Mouse (Mus musculus): ENCODE measurements at regions not wholly inside any gene's neighbourhood (a gene's known extent, or its start where the extent isn't known, plus 50 kb on each side); places are given as distances from the start of the nearest gene placed in this dataset.

GRCm38 (mm10) chr11:38886466-38886865, 1650.7 kb upstream of the Tenm2 start:
- no peak for DNase-seq
- intact Hi-C loops (cut with DNase I): no loop called here

- intact Hi-C loops (cut with DNase I): no loop called here
- DNase-seq: peak; percentile 3
These were observed 1626.0 kb upstream of the Tenm2 start for GRCm38 (mm10) chr11:38861622-38862345.

- no peak for DNase-seq
- intact Hi-C loops (cut with DNase I): no loop called here
These were observed 1620.9 kb upstream of the Tenm2 start for GRCm38 (mm10) chr11:38856645-38857044.

- intact Hi-C loops (cut with DNase I): no loop called here
- no peak for DNase-seq
These were observed 1593.4 kb upstream of the Tenm2 start for GRCm38 (mm10) chr11:38829148-38829547.

- intact Hi-C loops (cut with DNase I): no loop called here
- DNase-seq: no peak
These were observed 1592.6 kb upstream of the Tenm2 start for GRCm38 (mm10) chr11:38828375-38828774.

- no peak for DNase-seq
- intact Hi-C loops (cut with DNase I): no loop called here
These were observed 1589.5 kb upstream of the Tenm2 start for GRCm38 (mm10) chr11:38825172-38825753.

GRCm38 (mm10) chr11:38818141-38818540, 1582.4 kb upstream of the Tenm2 start:
- intact Hi-C loops (cut with DNase I): no loop called here
- no peak for DNase-seq

- no peak for DNase-seq
- intact Hi-C loops (cut with DNase I): no loop called here
These were observed 1547.8 kb upstream of the Tenm2 start for GRCm38 (mm10) chr11:38783548-38783947.

- no peak for DNase-seq
- intact Hi-C loops (cut with DNase I): no loop called here
These were observed 1543.8 kb upstream of the Tenm2 start for GRCm38 (mm10) chr11:38779585-38779984.

GRCm38 (mm10) chr11:38762241-38762640, 1526.5 kb upstream of the Tenm2 start:
- no peak for DNase-seq
- intact Hi-C loops (cut with DNase I): no loop called here

- intact Hi-C loops (cut with DNase I): no loop called here
- peak; percentile 11 for DNase-seq
These were observed 1511.8 kb upstream of the Tenm2 start for GRCm38 (mm10) chr11:38747549-38747948.

- intact Hi-C loops (cut with DNase I): no loop called here
- DNase-seq: no peak
These were observed 1493.3 kb upstream of the Tenm2 start for GRCm38 (mm10) chr11:38729101-38729500.

- no peak for DNase-seq
- intact Hi-C loops (cut with DNase I): no loop called here
These were observed 1479.9 kb upstream of the Tenm2 start for GRCm38 (mm10) chr11:38715697-38716096.

- intact Hi-C loops (cut with DNase I): no loop called here
- DNase-seq: no peak
These were observed 1445.5 kb upstream of the Tenm2 start for GRCm38 (mm10) chr11:38681264-38681663.

- DNase-seq: no peak
- intact Hi-C loops (cut with DNase I): no loop called here
These were observed 1437.7 kb upstream of the Tenm2 start for GRCm38 (mm10) chr11:38673367-38674056.
